Mouse (Mus musculus): Measurements from ENCODE around the gene 4930595D18Rik. TPM values are rescaled to one million over a fixed set of nuclear protein-coding genes. Genes with fewer than 3 reads are reported as not detected.

Gene 4930595D18Rik
- polyA plus RNA-seq (2012; rRNA removed), result not detected in 2 replicates

DNA sequence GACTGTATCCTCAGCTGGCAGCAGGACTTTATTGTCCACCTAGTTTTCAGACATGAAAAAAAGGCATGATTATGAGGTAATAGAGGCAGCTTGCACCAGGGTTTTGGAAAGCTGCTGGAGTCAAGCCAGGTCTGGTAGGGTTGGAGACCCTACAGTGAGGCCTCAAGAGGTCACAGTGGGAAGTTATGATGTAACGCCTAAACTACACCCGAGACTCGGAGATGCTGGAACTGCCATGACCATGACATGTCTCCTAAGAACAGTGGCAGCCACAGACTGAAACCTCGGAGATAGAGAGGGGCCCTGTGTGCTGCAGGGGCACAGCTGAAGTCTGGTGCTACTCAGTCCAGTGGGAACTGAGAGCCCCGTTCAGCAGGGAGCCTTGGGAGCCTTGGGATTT, at the start of gene 4930595D18Rik:
Gene 4930595D18Rik (minus strand): TSS at position 16 of the 400 bp plus-strand sequence.
- no peak for DNase-seq (ENCODE audit: low spot score)

- no peak for DNase-seq (ENCODE audit: low spot score)
Observed at GRCm38 (mm10) chr12:111233798-111234197, 49.5 kb upstream of the 4930595D18Rik start.

DNA sequence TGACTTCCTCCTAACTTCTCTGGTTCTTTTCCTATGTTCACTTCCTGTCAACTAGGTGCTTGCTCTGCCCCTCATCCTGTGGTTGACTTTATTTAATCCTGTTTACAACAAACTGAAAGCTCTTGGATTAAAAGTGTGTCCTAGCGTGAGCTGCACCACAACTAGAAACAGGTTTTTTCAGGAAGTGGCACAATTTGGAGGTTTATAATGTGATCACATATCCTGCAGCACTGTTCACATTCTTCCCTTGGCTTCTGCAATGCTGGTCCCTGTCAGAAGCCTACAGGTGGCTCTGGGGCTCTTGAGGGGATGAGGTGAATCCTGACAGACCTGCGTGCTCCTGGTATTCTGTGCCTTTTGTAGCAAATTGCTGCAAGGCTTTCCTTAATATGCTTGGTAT, 46.5 kb upstream of the 4930595D18Rik start:
- no peak for DNase-seq (ENCODE audit: low spot score)

- no peak for DNase-seq (ENCODE audit: low spot score)
Observed at GRCm38 (mm10) chr12:111228488-111228887, 44.2 kb upstream of the 4930595D18Rik start.

- DNase-seq (ENCODE audit: low spot score), result no peak
Observed at GRCm38 (mm10) chr12:111227410-111227809, 43.1 kb upstream of the 4930595D18Rik start.

DNA sequence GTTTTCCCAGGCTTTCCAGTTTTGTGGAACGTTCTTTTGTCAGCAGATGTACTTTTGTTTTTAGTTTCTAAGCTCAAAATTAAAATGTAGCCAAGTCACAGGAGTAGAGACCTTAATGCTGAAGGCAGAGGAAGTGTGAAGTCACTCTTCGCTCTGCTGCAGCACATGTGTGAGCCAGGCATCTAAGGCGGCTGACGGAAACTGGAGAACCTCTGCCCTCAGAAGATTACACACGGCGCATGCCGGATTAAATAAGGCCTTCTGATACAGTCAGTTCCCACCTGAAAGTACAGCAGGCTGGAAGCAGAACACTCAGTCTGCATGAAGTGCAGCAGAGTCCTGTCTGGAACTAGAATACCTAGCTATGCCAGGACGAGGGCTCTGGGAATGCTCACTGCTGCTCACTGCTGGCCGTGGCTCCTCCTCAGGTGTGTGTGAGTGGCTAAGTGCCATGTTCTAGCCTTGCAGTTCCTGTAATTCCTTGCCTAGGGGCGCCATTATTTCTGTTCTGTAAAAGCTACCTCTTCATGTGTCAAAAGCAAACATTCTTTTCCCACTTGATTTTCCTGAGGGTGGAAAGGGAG, 41.0 kb upstream of the 4930595D18Rik start:
- no peak for DNase-seq (ENCODE audit: low spot score)

DNA sequence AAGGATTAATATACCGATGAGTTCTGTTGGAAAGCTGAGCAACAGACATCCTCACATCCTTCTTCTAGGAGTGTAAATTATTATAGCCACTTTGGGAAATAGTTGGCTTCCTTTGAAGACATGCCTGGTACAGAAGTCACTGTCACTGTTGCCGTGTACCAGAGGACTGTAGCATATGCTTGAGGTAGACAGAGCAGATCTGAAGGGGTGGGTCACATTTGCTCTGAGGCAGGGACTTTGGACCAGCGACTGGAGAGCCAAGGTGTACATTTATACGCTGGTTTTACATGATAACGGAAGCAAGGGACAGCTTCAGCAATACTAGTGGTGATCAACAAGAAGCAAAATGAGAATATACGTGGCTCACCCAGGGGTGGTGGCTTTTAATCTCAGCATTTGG, 34.6 kb upstream of the 4930595D18Rik start:
- no peak for DNase-seq (ENCODE audit: low spot score)

GRCm38 (mm10) chr12:111211729-111212128, 27.4 kb upstream of the 4930595D18Rik start:
- no peak for DNase-seq (ENCODE audit: low spot score)

DNA sequence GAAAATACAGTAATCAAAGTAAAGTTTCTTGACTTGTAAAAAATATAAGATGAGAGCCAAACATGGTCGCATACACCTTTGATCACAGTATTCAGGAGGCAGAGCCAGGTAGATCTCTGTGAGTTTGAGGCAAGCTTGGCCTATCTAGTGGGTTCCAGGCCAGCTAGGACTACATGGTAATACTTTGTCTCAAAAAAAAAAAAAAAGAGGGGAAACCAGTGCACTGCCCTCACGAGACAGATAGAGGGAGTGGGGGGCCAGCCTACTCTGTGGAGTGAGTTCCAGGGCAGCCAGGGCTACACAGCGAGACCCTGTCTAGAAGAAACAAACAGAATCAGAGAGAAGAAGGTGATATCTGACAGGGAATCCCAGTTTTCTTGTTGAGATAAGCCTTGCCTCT, 23.4 kb upstream of the 4930595D18Rik start:
- no peak for DNase-seq (ENCODE audit: low spot score)

- DNase-seq (ENCODE audit: low spot score), result no peak
Observed at GRCm38 (mm10) chr12:111203945-111204344, 19.7 kb upstream of the 4930595D18Rik start.

DNA sequence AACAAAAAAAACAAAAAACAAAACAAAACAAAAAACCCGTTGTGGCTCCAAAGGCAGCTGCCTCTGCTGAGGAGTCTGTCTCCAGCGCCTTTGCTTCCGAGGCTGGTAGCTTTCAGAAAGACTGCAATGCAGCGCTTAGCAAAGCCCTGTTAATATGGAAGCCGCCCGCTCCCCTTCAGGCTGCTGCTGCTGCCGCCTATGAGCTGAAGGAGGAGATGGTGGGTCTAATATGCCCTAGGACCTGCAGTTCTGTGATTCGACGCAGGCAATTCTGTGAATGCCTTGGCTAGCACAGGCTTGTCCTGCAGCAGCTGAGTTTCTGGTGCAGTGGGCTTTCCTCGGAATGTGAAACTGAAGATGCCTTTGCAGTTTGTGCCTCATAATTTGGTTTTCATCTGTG, 18.8 kb upstream of the 4930595D18Rik start:
- DNase-seq (ENCODE audit: low spot score), result no peak

- DNase-seq (ENCODE audit: low spot score), result no peak
Observed at GRCm38 (mm10) chr12:111196548-111196947, 12.3 kb upstream of the 4930595D18Rik start.

GRCm38 (mm10) chr12:111193331-111193730, 9.0 kb upstream of the 4930595D18Rik start:
- DNase-seq (ENCODE audit: low spot score), result no peak

DNA sequence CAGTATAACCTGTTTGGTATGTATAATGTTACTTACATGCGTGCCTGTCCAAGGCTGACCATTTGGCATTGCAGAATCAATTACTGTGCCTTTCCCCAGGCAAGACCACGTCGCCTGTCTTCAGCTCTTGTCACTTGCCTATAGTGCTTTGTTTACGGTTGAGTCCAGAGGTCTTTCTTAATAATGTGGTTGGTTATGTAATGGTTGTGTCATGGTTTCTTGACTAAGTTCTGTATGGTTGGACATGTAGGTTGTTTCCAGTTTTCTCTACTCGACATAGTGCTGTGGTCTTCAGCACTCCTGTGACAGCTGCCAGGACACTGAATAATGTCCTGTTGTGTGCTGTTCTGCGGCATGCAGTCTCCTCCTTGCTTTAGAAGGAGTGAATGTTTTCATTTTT, 8.5 kb upstream of the 4930595D18Rik start:
- DNase-seq (ENCODE audit: low spot score), result no peak

GRCm38 (mm10) chr12:111190891-111191290, 6.6 kb upstream of the 4930595D18Rik start:
- no peak for DNase-seq (ENCODE audit: low spot score)

- DNase-seq (ENCODE audit: low spot score), result no peak
Observed at GRCm38 (mm10) chr12:111190355-111190754, 6.1 kb upstream of the 4930595D18Rik start.

- no peak for DNase-seq (ENCODE audit: low spot score)
Observed at GRCm38 (mm10) chr12:111188295-111188694, 4.0 kb upstream of the 4930595D18Rik start.

GRCm38 (mm10) chr12:111186986-111187385, 2.7 kb upstream of the 4930595D18Rik start:
- DNase-seq (ENCODE audit: low spot score), result no peak

DNA sequence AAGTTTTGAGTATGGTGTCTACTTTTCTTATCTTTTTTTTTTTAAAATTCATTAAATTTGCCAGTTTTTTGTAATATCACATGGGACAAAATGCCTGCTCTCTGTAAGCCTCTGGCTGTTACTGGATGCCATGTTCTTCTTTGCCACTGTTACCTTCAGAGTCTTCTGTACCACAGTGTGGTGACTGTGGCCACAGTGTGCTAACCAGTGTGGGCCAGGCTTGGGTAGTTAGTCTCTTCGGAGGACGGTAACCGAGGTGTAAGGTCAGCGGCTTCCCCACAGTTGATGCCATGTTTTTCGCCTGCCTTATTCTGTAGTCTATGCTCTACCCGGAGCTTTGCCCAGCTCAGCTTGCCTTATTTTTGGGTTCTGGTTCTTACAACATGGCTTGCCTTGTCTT, 1.9 kb downstream of the 4930595D18Rik start:
- DNase-seq (ENCODE audit: low spot score), result no peak

- no peak for DNase-seq (ENCODE audit: low spot score)
Observed at GRCm38 (mm10) chr12:111181848-111182247, 2.4 kb downstream of the 4930595D18Rik start.

GRCm38 (mm10) chr12:111178772-111179171, 5.5 kb downstream of the 4930595D18Rik start:
- no peak for DNase-seq (ENCODE audit: low spot score)

- DNase-seq (ENCODE audit: low spot score), result no peak
Observed at GRCm38 (mm10) chr12:111168891-111169290, 15.4 kb downstream of the 4930595D18Rik start.

DNA sequence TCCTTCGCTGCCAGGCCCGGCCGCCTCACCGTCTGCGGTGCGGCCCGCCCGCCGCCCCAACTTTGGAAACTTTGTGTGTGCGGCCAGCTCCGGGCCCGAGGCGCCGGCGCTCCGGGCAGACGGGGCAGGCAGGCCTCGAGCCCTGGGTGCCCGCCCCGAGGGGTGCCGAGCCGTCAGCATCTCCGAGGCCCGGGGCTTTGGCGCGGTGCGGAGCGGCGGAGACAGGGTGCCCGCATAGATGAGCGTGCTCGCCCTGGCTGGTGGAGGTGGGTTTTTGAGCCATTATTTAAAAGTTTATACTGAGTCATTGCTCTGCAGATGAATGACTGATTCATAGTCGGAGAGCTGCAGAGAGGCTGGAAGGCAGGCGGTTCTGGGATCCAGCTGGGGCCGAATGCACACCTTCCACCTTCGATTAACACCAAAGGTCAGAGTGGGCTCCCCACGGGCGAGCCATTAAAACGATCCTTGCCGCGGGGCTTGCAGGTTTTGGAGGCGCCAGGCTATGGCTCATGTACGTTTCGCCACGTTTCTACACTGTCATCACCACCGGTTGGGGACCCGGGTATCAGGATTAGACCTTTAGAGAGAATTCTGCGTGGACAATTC, 17.5 kb downstream of the 4930595D18Rik start:
- no peak for DNase-seq (ENCODE audit: low spot score)
